Mouse (Mus musculus) spleen, postnatal 36 days (tissue): ENCODE measurements around the gene Carf.

Experiments used
- DNase-seq, 2 experiments: peaks; one replicate each; pipeline ENCODE4 v3.0.0; 2022; ENCODE audit warnings: low spot score in 2 of 2, mixed read lengths in 1 of 2

Gene Carf

GRCm38 (mm10) chr1:60179932-60180783, 82.1 kb downstream of the Carf start, which contains the start of gene Nbeal1:
Gene Nbeal1 (plus strand): TSS chr1:60180599.
- DNase-seq, result peak; percentile 99 to 100

GRCm38 (mm10) chr1:60180784-60181221, 82.8 kb downstream of the Carf start:
- DNase-seq, result peak in 1 of 2 experiments; percentile 56

DNA sequence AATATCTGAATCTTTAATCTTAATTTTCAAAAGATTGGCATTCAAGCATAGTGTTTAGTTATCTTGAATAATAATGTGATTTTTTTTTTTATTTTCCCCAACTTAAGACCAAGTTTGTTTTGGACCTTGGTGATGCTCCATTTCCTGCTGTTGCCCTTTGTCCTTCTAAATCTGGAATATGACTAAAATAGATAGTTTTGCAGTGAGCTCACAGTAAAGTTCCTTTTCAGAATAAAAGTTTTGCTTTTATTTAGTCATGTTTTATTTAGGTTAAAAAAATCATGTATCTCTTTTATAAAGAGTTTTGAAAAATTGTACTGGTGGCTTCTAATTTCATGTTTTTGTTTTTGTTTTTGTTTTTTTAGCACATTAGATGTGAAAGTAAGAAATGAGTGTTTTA, 90.4 kb downstream of the Carf start:
- no peak for DNase-seq

DNA sequence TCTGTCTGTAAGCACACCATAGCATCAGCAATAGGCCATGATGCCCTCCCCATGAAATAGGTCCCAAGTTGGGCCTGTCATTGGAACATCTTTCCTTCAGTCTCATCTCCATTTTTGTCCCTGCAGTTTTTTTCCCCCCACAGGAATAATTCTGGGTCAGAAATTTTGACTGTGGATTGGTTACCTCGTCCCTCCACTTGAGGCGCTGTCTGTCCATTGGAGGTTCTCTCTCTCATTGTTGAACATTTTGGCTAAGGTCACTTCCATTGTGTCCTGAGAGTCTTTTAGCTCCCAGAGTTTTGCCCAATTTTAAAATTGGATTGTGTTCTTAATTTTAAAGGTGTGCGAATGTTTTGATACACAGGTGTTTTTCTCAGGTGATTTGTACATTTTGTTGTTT, 98.8 kb downstream of the Carf start:
- no peak for DNase-seq

DNA sequence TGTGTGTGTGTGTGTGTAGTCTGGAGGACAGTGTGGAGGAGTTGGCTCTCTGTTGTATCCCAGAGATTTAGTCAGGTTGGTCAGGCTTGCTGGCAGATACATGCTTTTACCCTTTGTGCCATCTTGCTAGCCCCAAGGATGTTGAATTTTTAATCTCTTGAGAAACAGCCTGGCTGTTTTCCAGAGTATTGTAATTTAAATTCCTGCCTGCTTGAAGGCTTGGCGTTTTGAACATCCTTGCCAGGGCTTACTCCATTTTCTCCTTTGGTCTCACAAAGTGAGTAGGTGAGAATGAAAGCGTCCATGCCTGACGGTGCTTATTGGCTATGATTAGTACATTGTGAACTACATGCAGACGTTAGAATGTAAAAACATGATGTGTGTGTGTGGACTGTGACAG, 101.0 kb downstream of the Carf start:
- no peak for DNase-seq
